Mouse (Mus musculus) stomach, postnatal 0 days (tissue): ENCODE measurements at regions not wholly inside any gene's neighbourhood (a gene's known extent, or its start where the extent isn't known, plus 50 kb on each side); places are given as distances from the start of the nearest gene placed in this dataset.

Experiments
- CTCF ChIP-seq: IDR thresholded peaks from 2 replicates; pipeline ENCODE4 v1.5.1; 2016; ENCODE audit warnings: antibody characterized with exemption, low read depth, mild to moderate bottlenecking, moderate library complexity
- EP300 ChIP-seq: optimal IDR thresholded peaks from 2 replicates; pipeline ENCODE3; 2016; ENCODE audit warnings: antibody characterized with exemption

DNA sequence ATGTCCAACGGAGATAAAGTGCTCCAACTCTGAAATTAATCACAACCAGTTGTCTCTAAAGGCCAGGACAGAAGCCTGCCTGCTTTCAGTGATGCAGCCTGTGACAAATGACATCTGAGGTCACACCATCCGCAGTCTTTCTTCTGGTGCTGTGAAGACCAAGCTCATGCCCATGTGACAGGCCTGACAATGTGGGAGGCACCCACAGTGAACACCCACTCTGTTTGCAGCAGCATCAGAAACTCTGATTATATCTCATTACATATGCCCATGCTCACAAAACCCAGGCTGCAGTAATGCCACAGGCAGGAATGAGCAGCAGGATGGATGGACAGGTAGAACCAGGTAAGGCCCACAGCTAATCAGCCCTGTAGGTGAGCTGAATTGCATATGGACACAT is 183.6 kb downstream of the Abhd5 start:
- TF ChIP-seq CTCF = no peak
- no peak for TF ChIP-seq EP300
